ENCODE assay signal across 13 mouse cellular contexts in the genomic region with DNA sequence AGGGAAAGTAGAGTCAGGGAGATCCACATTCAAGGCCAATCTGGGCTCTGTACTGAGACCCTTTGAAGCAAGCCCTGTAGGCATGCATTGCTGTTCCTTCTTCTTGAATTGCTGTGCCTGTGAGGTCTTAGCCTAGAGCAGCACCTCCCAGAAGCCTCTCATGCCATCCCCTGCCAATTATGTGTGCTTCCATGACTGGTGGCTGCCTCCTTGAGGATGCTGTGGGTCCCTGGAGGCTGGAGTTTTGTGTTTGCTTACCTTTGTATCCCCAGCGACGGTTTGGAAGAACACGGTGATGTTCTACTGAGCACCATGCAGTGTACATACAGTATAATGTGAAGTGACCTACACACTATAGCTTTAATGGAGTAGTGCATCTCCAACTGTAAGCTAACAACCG.
"Had no signal": no experiment of that assay in that cellular context is flagged by ENCODE, and none has a peak within 500 bp of the region (broad histone marks: within the 10 kb centered on the region; RNA-seq: fewer than 3 reads in every experiment).

No protein-coding gene starts in this region.

- H3K27me3 ChIP-seq: limb, embryonic 12.5 days; liver, embryonic 13.5 days; lung, embryonic 15.5 days; megakaryocyte, embryonic 14.5 days; midbrain, embryonic 12.5 days; neural tube, embryonic 12.5 days had no signal

- H3K4me2 ChIP-seq: limb, embryonic 12.5 days; liver, embryonic 13.5 days; lung, embryonic 15.5 days; midbrain, embryonic 12.5 days; neural tube, embryonic 12.5 days had no signal

- H3K36me3 ChIP-seq: limb, embryonic 12.5 days; liver, embryonic 13.5 days; lung, embryonic 15.5 days; midbrain, embryonic 12.5 days; neural tube, embryonic 12.5 days had no signal

- H3K27ac ChIP-seq: limb, embryonic 12.5 days; liver, embryonic 13.5 days; lung, embryonic 15.5 days; macrophage; midbrain, embryonic 12.5 days; neural tube, embryonic 12.5 days had no signal

- H3K9ac ChIP-seq: limb, embryonic 12.5 days; liver, embryonic 13.5 days; liver, postnatal 0 days; lung, embryonic 15.5 days; midbrain, embryonic 12.5 days; neural tube, embryonic 12.5 days had no signal

- H3K4me3 ChIP-seq: limb, embryonic 12.5 days; liver, embryonic 13.5 days; lung, embryonic 15.5 days; megakaryocyte, embryonic 14.5 days; midbrain, embryonic 12.5 days; neural tube, embryonic 12.5 days had no signal

- DNase-seq: kidney, postnatal 25 days; liver; liver, embryonic 13.5 days; liver, postnatal 0 days; lung, postnatal 14 days; spleen, adult 18-20 months; thymus, postnatal 36 days had no signal

- ATAC-seq: liver, postnatal 0 days had no signal

- H3K9me3 ChIP-seq: limb, embryonic 12.5 days; liver, embryonic 13.5 days; lung, embryonic 15.5 days; megakaryocyte, embryonic 14.5 days; midbrain, embryonic 12.5 days; neural tube, embryonic 12.5 days had no signal
